Mouse (Mus musculus): ENCODE results near the gene Rad51c. TPM values are rescaled to one million over a fixed set of nuclear protein-coding genes. Genes with fewer than 3 reads are reported as not detected.

The Rad51c gene
- total and polyA plus RNA-seq, 3 experiments: 4.8 to 6.8 (median 6.3) TPM

- no peaks in the 10 kb centered on the region for H3K9me3 ChIP-seq (replicated peaks; ENCODE audit: low read length)
- TF ChIP-seq POLR2A (IDR thresholded peaks at IDR 0.05; ENCODE audit: low read depth, low read length) (no peak), BHLHE40 (IDR thresholded peaks at IDR 0.05; ENCODE audit: low read depth, low read length) (peak; percentile 27; the same call in 1 of the 2 replicates)
- H3K79me2 ChIP-seq (replicated peaks; ENCODE audit: control insufficient read depth, extremely low read depth, insufficient read depth, poor library complexity, severe bottlenecking): no peaks in the 10 kb centered on the region
- no peak overlapping the region for H3K4me3 ChIP-seq (replicated peaks in 1 of 3; ENCODE audit: low read depth in 2 of 3, low read length in 2 of 3, poor library complexity in 1 of 3)
- no peak overlapping the region for H3K9ac ChIP-seq (ENCODE audit: insufficient read depth, low read depth)
- H3K4me2 ChIP-seq (ENCODE audit: insufficient read depth, low read depth, poor library complexity, severe bottlenecking): no peak overlapping the region
- DNase-seq (ENCODE audit: extremely low read depth): no peak
- H3K4me1 ChIP-seq (ENCODE audit: control insufficient read depth in 1 of 2, insufficient read depth in 2 of 2): peaks cover 0 to 10% of the 10 kb centered on the region in 2 experiments; a peak in 2 of 4 replicates
- dilution Hi-C loops (cut with MboI; ENCODE audit: extremely low pct_ligation_motif_present, extremely low pct_unique_long_range_greater_than_20kb, low sequenced_read_pairs) (no loop called here), in situ Hi-C loops (cut with MboI; ENCODE audit: low pct_ligation_motif_present, low pct_unique_long_range_greater_than_20kb, low sequenced_read_pairs) (no loop called here)
- peaks cover 13% of the 10 kb centered on the region for H3K27me3 ChIP-seq (replicated peaks)
- no peaks in the 10 kb centered on the region for H3K36me3 ChIP-seq (replicated peaks in 1 of 2; ENCODE audit: control insufficient read depth in 1 of 2, insufficient read depth in 1 of 2, low read length in 1 of 2)
- no peak overlapping the region for H3K27ac ChIP-seq (ENCODE audit: insufficient read depth, low read depth)
Measured at GRCm38 (mm10) chr11:87353646-87354170, 51.0 kb downstream of the Rad51c start.

Other genes starting within 250 kb of the Rad51c start
- gene Ppm1e, start 45.9 kb downstream of the Rad51c start, total RNA-seq (2012; rRNA removed): 0.50 and 0.64 TPM in 2 replicates
- gene Ppm1e, start 45.9 kb downstream of the Rad51c start, total RNA-seq (2014; rRNA removed): 0.66 and 0.74 TPM in 2 replicates
- gene Ppm1e, start 45.9 kb downstream of the Rad51c start, polyA plus RNA-seq (2012; ENCODE audit: insufficient read length, low read depth): 0.86 and 1.1 TPM in 2 replicates
- 1.4 and 1.5 TPM in 2 replicates for gene Tex14, start 111 bp upstream of the Rad51c start, total RNA-seq (2012; rRNA removed)
- 1.4 and 2.1 TPM in 2 replicates for gene Tex14, start 111 bp upstream of the Rad51c start, total RNA-seq (2014; rRNA removed)
- gene Tex14, start 111 bp upstream of the Rad51c start, polyA plus RNA-seq (2012; ENCODE audit: insufficient read length, low read depth): 1.3 and 1.6 TPM in 2 replicates
- not detected in 2 replicates for gene Gm11492, start 161.7 kb upstream of the Rad51c start, total RNA-seq (2012; rRNA removed)
- not detected in 2 replicates for gene Gm11492, start 161.7 kb upstream of the Rad51c start, total RNA-seq (2014; rRNA removed)
- not detected in 2 replicates for gene Gm11492, start 161.7 kb upstream of the Rad51c start, polyA plus RNA-seq (2012; ENCODE audit: insufficient read length, low read depth)
- gene Sept4, start 163.9 kb upstream of the Rad51c start, total RNA-seq (2012; rRNA removed): 1.5 and 1.7 TPM in 2 replicates
- 0.32 TPM in 1 of 2 replicates, not detected in the other for gene Sept4, start 163.9 kb upstream of the Rad51c start, total RNA-seq (2014; rRNA removed)
- 0.42 and 1.5 TPM in 2 replicates for gene Sept4, start 163.9 kb upstream of the Rad51c start, polyA plus RNA-seq (2012; ENCODE audit: insufficient read length, low read depth)
- 29.4 and 40.5 TPM in 2 replicates for gene Mtmr4, start 187.2 kb upstream of the Rad51c start, total RNA-seq (2012; rRNA removed)
- gene Mtmr4, start 187.2 kb upstream of the Rad51c start, total RNA-seq (2014; rRNA removed): 27.2 and 29.5 TPM in 2 replicates
- 31.7 and 32.9 TPM in 2 replicates for gene Mtmr4, start 187.2 kb upstream of the Rad51c start, polyA plus RNA-seq (2012; ENCODE audit: insufficient read length, low read depth)
- gene Hsf5, start 212.2 kb upstream of the Rad51c start, total RNA-seq (2012; rRNA removed): 0.04 TPM in 1 of 2 replicates, not detected in the other
- gene Hsf5, start 212.2 kb upstream of the Rad51c start, total RNA-seq (2014; rRNA removed): not detected in 2 replicates
- not detected in 2 replicates for gene Hsf5, start 212.2 kb upstream of the Rad51c start, polyA plus RNA-seq (2012; ENCODE audit: insufficient read length, low read depth)